Mouse (Mus musculus) embryonic facial prominence, embryonic 10.5 days (tissue): ENCODE data around the gene Mprip. TPM values are rescaled to one million over a fixed set of nuclear protein-coding genes. Genes with fewer than 3 reads are reported as not detected.
"Not testable (repeated sequence)": the region's sequence is repeated elsewhere in the genome, so short reads cannot be mapped to it uniquely, and the experiment has no call there.

Source experiments
- DNase-seq: peaks from one replicate; pipeline ENCODE4 v3.0.0-alpha.2; 2017; ENCODE audit warnings: low spot score
- H3K27ac ChIP-seq: fragments of 300-500 bp; sonication (generic); replicated peaks from 2 replicates; pipeline ENCODE4 v1.5.1; 2016; ENCODE audit warnings: mild to moderate bottlenecking
- H3K27me3 ChIP-seq: fragments of 300-500 bp; sonication (generic); replicated peaks from 2 replicates; pipeline ENCODE4 v1.6.1; 2016; ENCODE audit warnings: low read depth, mild to moderate bottlenecking; ENCODE audit not compliant: poor library complexity, severe bottlenecking
- H3K36me3 ChIP-seq: fragments of 300-500 bp; sonication (generic); replicated peaks from 2 replicates; pipeline ENCODE4 v1.6.1; 2016; ENCODE audit warnings: mild to moderate bottlenecking, moderate library complexity
- H3K4me1 ChIP-seq: fragments of 300-500 bp; sonication (generic); 2 replicates; pipeline ENCODE4 v1.6.1; 2016
- H3K4me3 ChIP-seq: fragments of 300-500 bp; sonication (generic); 2 replicates; pipeline ENCODE4 v1.5.1; 2016; ENCODE audit warnings: mild to moderate bottlenecking, moderate library complexity
- H3K9me3 ChIP-seq: fragments of 300-500 bp; sonication (generic); 2 replicates; pipeline ENCODE4 v1.6.1; 2016; ENCODE audit warnings: mild to moderate bottlenecking
- WGBS: fragments of 180-500 bp; shearing (Covaris S2); methylation state at CpG from one replicate; pipeline ENCODE4 v1.1.7; 2016; 5-methylcytosine and 5-hydroxymethylcytosine counted together
- polyA plus RNA-seq: library from polyadenylated mRNA; unstranded; fragments of >200 nt; fragmentation: Nextera tagmentation; extraction: Ambion mirVana; gene quantifications from 2 replicates; pipeline ENCODE4 v1.2.1, GENCODE M21; 2016

Gene Mprip
- polyA plus RNA-seq, 1 experiment from 2014 or later, result 40.8 TPM

DNA sequence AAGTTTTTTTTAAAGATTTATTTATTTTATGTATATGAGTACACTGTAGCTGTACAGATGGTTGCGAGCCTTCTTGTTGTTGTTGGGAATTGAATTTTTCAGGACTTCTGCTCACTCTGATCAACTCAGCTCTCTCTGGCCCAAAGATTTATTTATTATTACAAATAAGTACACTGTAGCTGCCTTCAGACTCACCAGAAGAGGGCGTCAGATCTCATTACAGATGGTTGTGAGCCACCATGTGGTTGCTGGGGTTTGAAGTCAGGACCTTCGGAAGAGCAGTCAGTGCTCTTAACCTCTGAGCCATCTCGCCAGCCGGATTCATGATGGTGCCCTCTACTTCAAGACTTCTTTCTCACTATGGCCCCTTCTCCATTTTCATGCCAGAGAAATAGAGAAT lies 72.5 kb downstream of the Mprip start:
- peaks cover 99% of the 10 kb centered on the region for H3K36me3 ChIP-seq
- H3K27me3 ChIP-seq, H3K27ac ChIP-seq, H3K4me3 ChIP-seq, H3K4me1 ChIP-seq, DNase-seq, H3K9me3 ChIP-seq: not testable (repeated sequence)
- WGBS, result 79% methylated on average over 5 of the region's 5 CpGs

DNA sequence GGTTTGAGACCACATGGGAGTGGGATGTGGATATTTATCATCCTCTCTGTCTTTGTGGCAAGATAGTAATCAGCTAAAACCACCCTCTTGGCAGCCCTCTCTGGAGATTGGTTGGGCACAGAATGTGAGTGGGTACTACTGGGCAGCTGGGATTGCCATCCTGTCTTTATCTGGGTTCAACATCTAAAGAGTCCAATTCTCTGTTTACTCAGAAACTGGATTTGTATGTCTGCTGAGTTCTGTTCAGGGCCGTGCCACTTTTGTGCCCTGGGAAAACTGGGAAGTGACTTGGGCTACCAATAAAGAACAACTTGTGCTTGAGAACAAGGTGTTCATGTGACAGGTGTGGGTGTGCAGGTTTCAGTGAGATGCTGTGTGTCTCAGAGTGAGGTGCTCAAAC lies 73.2 kb downstream of the Mprip start:
- H3K36me3 ChIP-seq, result peaks cover 99% of the 10 kb centered on the region
- DNase-seq, result no peak
- 92% methylated on average over 1 of the region's 1 CpGs for WGBS
- no peak overlapping the region for H3K27ac ChIP-seq
- H3K9me3 ChIP-seq, result no peaks in the 10 kb centered on the region
- H3K4me1 ChIP-seq, result no peaks in the 10 kb centered on the region
- H3K27me3 ChIP-seq, result no peaks in the 10 kb centered on the region
- H3K4me3 ChIP-seq, result no peak overlapping the region

DNA sequence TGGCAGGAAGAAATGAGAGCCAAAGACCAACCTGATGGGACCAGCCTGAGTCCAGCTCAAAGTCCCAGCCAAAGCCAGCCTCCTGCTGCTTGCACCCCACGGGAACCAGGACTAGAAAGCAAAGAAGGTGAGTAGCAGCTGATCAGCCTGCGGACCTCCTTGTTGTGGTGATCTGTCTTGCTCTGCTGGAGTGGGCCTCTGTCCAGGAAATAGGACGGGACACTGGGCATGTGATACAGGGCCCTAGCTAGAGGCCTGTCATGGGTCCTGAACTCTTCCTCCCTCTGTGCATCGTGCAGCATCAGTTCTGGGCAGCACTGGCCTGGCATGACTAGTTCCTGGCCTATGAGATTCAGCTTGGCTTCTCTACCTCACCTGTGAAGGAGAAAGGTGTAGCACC lies 74.8 kb downstream of the Mprip start:
- peaks cover 99% of the 10 kb centered on the region for H3K36me3 ChIP-seq
- not testable (repeated sequence) for H3K27ac ChIP-seq, DNase-seq, H3K27me3 ChIP-seq, H3K9me3 ChIP-seq, H3K4me1 ChIP-seq, H3K4me3 ChIP-seq
- 87% methylated on average over 4 of the region's 4 CpGs for WGBS

DNA sequence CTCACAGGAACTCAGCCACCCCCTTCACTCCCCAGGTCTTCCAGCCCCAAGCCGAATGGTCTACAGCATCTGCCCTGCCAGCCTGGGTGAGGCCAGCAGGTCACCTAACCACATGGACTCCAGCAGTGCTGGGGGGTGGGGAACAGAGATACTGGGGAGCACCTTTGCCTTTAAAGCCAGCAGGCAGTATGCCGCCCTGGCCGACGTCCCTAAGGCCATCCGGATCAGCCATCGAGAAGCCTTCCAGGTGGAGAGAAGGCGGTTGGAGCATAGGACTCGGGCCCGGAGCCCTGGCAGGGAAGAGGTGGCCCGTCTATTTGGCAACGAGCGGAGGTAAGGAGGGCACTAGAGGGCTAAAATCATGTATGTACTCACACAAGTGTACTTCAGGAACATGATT lies 76.1 kb downstream of the Mprip start:
- no peaks in the 10 kb centered on the region for H3K4me1 ChIP-seq
- peaks cover 99% of the 10 kb centered on the region for H3K36me3 ChIP-seq
- H3K4me3 ChIP-seq, result no peak overlapping the region
- 94% methylated on average over 12 of the region's 12 CpGs for WGBS
- no peaks in the 10 kb centered on the region for H3K27me3 ChIP-seq
- DNase-seq, result no peak
- H3K9me3 ChIP-seq, result no peaks in the 10 kb centered on the region
- H3K27ac ChIP-seq, result no peak overlapping the region

DNA sequence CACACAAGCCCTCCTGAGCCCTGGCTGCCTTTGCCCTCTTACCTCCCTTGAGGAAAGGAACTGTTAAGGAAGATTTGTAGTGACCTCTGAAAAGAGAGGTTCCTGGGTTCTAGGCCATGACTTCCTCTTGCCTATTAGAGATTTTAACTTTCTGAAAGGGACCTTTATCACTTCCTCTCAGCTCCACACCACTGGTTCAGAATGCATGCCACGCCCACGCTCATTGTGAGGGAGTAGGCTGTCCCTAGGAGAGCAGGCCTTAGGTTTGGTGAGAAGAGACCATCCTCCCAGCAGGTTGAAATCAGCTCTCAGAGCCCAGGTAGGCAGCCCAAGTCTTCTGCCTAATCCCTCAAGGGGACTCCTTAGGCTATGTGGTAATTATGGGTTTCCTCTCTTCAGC lies 78.9 kb downstream of the Mprip start:
- Histone ChIP-seq H3K27me3 (no peaks in the 10 kb centered on the region), H3K36me3 (peaks cover 100% of the 10 kb centered on the region), H3K4me1 (no peaks in the 10 kb centered on the region), H3K9me3 (no peaks in the 10 kb centered on the region), H3K27ac (no peak overlapping the region), H3K4me3 (no peak overlapping the region)
- no peak for DNase-seq
- WGBS, result 89% methylated on average over 2 of the region's 2 CpGs

DNA sequence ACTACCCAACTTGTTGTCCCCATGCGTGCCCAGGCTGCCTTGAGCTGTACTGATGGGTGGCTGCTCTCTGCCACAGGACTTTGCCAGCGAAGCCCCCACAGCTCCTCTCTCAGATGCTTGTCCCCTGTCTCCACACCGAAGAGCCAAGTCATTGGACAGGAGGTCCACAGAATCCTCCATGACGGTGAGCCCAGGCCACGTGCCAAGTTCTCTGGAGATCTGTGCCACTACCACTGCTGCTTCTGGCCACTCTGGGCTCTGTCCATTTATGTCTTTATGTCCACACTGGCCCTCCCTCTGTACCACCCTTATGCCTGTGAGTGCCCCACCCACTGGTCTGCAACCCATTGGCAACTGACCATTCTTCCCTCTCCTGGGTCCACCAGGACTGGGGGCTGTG lies 80.8 kb downstream of the Mprip start:
- 93% methylated on average over 5 of the region's 5 CpGs for WGBS
- Histone ChIP-seq H3K27ac (no peak overlapping the region), H3K36me3 (peaks cover 90% of the 10 kb centered on the region), H3K9me3 (no peaks in the 10 kb centered on the region), H3K4me3 (no peak overlapping the region), H3K27me3 (no peaks in the 10 kb centered on the region), H3K4me1 (no peaks in the 10 kb centered on the region)
- DNase-seq, result no peak

DNA sequence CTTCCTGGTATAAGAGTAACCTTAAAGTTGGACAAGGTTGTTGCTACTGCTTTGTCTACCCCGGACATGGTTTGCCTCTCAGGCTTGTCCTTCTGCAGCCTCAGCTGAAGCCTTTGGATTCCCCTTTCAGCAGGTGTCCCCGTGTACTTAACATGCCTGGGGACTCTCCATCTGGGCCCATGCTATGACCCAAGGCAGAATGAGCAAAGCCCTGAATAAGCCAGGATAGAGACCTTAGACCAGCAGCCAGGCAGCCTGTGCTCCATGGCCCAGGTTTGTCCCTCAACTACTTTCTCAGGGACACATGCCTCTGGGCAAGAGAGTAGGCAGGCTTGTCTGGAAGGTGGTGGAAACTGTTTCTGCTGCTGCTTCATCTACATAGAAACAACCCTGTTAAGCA lies 82.2 kb downstream of the Mprip start:
- Histone ChIP-seq H3K27ac (no peak overlapping the region), H3K4me1 (no peaks in the 10 kb centered on the region), H3K27me3 (no peaks in the 10 kb centered on the region), H3K9me3 (no peaks in the 10 kb centered on the region), H3K4me3 (no peak overlapping the region), H3K36me3 (peaks cover 81% of the 10 kb centered on the region)
- no peak for DNase-seq
- 90% methylated on average over 2 of the region's 2 CpGs for WGBS

DNA sequence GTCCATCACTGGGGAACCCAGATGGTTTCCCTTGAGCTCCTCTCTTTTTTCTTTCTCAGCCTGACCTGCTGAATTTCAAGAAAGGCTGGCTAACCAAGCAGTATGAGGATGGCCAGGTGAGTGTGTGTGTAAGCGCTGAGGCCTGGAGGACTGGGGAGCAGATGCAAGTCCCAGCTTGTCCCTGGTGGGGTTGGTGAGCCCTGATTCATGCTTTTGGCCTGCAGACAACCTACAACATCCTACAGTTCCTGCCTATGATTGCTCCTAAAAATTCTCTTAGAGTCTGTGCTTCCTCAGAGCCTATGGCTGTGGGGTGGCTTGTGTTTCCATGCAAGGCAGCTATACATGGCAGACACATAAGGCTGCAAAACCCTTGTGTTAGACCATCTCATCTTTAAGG lies 82.6 kb downstream of the Mprip start:
- no peak for DNase-seq
- no peaks in the 10 kb centered on the region for H3K9me3 ChIP-seq
- H3K4me3 ChIP-seq, result no peak overlapping the region
- H3K36me3 ChIP-seq, result peaks cover 80% of the 10 kb centered on the region
- H3K27ac ChIP-seq, result no peak overlapping the region
- 93% methylated on average over 1 of the region's 1 CpGs for WGBS
- H3K27me3 ChIP-seq, result no peaks in the 10 kb centered on the region
- no peaks in the 10 kb centered on the region for H3K4me1 ChIP-seq

DNA sequence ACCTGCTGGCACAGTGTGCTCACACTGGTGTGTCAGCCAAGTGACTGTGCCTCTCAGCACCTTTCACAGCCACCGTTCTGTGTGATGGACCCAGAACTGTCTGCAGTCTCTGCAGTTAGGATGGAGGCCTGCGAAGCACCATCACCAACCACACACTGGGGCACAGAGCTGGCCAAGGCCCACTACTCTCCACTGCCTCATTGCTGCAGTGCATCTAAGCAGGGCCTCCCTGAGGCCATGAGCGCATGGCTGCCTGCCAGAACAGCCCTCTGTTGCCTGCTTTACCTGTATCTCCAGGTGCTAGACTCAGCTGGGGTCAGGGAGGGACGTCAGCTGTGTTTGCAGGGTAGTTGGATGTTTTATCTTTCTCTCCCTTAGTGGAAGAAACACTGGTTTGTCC lies 83.3 kb downstream of the Mprip start:
- DNase-seq, result no peak
- no peaks in the 10 kb centered on the region for H3K27me3 ChIP-seq
- WGBS, result 90% methylated on average over 4 of the region's 4 CpGs
- no peak overlapping the region for H3K4me3 ChIP-seq
- H3K36me3 ChIP-seq, result peaks cover 80% of the 10 kb centered on the region
- H3K4me1 ChIP-seq, result no peaks in the 10 kb centered on the region
- H3K9me3 ChIP-seq, result no peaks in the 10 kb centered on the region
- no peak overlapping the region for H3K27ac ChIP-seq

DNA sequence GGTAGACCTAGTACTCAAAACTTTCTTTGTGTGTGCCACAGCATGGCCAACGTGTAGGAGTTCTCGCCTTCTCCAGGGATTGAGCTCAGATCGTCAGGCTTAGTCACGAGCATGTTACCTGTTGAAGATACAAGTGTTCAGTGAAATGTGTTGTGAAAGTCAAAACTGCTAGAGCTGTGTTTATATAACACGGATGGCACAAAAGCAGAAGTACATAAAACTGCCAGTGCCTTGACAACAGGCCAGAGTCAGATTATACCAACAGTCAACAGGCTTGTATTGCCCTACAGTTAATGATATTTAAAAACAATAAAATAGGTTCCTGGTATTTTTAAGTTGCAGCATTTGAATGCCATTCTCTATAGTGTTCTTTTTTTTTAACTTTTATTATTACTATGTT lies 84.7 kb downstream of the Mprip start:
- no peaks in the 10 kb centered on the region for H3K27me3 ChIP-seq
- 95% methylated on average over 5 of the region's 5 CpGs for WGBS
- no peak for DNase-seq
- no peaks in the 10 kb centered on the region for H3K9me3 ChIP-seq
- no peaks in the 10 kb centered on the region for H3K4me1 ChIP-seq
- no peak overlapping the region for H3K4me3 ChIP-seq
- H3K27ac ChIP-seq, result no peak overlapping the region
- peaks cover 80% of the 10 kb centered on the region for H3K36me3 ChIP-seq

DNA sequence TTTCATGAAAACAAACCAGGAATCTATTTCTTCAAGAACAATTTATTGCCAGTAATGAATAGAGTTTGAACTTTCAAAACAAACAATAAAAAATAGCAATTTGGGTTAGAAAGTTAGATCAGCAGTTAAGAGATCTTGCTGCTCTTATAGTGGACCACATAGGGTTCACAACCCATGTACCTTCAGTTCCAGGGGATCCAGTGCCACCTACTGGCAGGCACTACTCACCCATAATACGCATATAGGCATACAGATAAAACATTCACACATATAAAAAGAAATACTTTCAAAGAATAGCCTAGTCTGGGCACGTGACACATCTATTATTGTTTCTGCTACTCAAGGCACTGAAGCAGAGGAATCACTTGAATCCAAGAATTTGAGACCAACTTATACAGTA lies 85.5 kb downstream of the Mprip start:
- DNase-seq, result peak; percentile 24
- Histone ChIP-seq H3K9me3 (no peaks in the 10 kb centered on the region), H3K27ac (no peak overlapping the region), H3K36me3 (peaks cover 80% of the 10 kb centered on the region), H3K4me3 (no peak overlapping the region), H3K27me3 (no peaks in the 10 kb centered on the region), H3K4me1 (no peaks in the 10 kb centered on the region)
- 90% methylated on average over 2 of the region's 2 CpGs for WGBS

DNA sequence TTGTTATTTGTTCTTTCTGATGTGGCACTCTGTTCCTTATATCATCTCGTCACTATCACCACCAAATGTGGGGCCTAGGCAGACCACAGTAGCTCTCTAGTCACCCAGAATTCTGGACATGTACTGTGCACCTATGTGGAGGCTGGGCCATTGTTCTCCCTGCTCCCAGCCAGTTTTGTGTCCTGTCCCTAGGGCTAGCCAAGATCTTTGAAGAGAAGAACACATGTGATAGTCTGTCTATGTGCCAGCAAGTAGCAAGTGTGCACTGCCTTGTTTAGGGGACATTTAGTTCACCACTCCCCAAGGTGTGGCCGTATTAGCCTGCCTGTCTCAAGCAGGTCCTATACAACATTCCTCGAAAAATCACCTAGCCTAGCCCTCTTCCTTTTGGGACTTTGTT lies 87.9 kb downstream of the Mprip start:
- no peak overlapping the region for H3K27ac ChIP-seq
- H3K4me1 ChIP-seq, result no peaks in the 10 kb centered on the region
- no peaks in the 10 kb centered on the region for H3K9me3 ChIP-seq
- H3K4me3 ChIP-seq, result no peak overlapping the region
- WGBS, result 95% methylated on average over 3 of the region's 3 CpGs
- H3K27me3 ChIP-seq, result no peaks in the 10 kb centered on the region
- H3K36me3 ChIP-seq, result peaks cover 80% of the 10 kb centered on the region
- DNase-seq, result no peak

DNA sequence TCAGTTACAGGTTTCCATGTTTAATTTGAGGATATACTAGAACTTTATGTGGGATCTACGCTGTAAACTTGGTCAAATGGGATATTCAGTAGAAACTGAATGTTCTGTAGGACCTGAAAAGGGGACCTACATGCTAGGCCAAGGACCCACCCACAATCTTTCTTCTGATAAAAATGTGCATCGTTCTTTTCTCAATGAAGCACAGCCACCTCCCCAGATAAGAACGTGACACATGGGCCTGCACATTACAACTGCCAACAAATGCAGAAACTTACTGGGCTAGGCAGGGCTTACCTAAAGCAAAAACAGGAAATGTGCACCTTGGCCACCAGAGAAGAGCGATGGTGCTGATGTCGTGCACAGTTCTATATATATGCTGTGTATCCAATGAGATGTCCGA lies 93.4 kb downstream of the Mprip start:
- DNase-seq, result no peak
- peaks cover 100% of the 10 kb centered on the region for H3K36me3 ChIP-seq
- H3K4me1 ChIP-seq, result no peaks in the 10 kb centered on the region
- H3K4me3 ChIP-seq, result no peak overlapping the region
- WGBS, result 96% methylated on average over 6 of the region's 6 CpGs
- H3K9me3 ChIP-seq, result no peaks in the 10 kb centered on the region
- H3K27me3 ChIP-seq, result no peaks in the 10 kb centered on the region
- H3K27ac ChIP-seq, result no peak overlapping the region

DNA sequence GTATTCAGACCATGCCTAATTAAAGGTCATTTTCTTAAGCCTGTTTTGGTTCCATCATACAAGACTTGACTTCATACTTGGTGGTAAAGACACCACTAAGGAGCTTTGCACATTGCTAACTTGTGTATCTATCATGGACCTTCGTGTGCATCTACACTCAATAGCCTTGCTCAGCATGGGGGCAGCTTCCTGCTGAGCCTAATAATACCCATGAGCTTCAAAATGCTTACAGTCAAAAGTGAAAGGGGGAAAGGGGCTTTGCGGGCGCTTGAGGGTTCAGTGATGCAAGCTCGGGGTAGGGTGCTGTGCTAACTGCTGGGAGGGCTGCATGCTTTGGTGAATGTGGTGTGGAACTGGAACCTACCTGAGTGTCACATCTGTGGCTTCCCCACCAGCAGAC lies 95.2 kb downstream of the Mprip start:
- H3K36me3 ChIP-seq, result peaks cover 100% of the 10 kb centered on the region
- DNase-seq, result no peak
- no peak overlapping the region for H3K27ac ChIP-seq
- no peaks in the 10 kb centered on the region for H3K4me1 ChIP-seq
- H3K27me3 ChIP-seq, result no peaks in the 10 kb centered on the region
- no peak overlapping the region for H3K4me3 ChIP-seq
- 80% methylated on average over 4 of the region's 4 CpGs for WGBS
- no peaks in the 10 kb centered on the region for H3K9me3 ChIP-seq
